Mouse (Mus musculus) kidney, adult 2 months (tissue): ENCODE measurements around the gene Sh2d3c.

Source experiments
- CTCF ChIP-seq: fragments of 200-500 bp; conservative IDR thresholded peaks from 2 replicates; pipeline ENCODE4 v1.5.1; 2011; ENCODE audit warnings: low read depth, mild to moderate bottlenecking, control low read depth, low read length, moderate library complexity, mixed read lengths; ENCODE audit not compliant: insufficient read depth, insufficient read length
- POLR2A ChIP-seq: fragments of 200-500 bp; IDR thresholded peaks from one replicate; pipeline ENCODE4 v1.6.1; 2011; ENCODE audit warnings: low read depth, low read length, control low read depth

GRCm38 (mm10) chr2:32730854-32731253 lies 10.0 kb downstream of the Sh2d3c start:
- TF ChIP-seq CTCF = no peak
- no peak for TF ChIP-seq POLR2A
